ENCODE assay signal across 7 mouse cellular contexts in the genomic region with DNA sequence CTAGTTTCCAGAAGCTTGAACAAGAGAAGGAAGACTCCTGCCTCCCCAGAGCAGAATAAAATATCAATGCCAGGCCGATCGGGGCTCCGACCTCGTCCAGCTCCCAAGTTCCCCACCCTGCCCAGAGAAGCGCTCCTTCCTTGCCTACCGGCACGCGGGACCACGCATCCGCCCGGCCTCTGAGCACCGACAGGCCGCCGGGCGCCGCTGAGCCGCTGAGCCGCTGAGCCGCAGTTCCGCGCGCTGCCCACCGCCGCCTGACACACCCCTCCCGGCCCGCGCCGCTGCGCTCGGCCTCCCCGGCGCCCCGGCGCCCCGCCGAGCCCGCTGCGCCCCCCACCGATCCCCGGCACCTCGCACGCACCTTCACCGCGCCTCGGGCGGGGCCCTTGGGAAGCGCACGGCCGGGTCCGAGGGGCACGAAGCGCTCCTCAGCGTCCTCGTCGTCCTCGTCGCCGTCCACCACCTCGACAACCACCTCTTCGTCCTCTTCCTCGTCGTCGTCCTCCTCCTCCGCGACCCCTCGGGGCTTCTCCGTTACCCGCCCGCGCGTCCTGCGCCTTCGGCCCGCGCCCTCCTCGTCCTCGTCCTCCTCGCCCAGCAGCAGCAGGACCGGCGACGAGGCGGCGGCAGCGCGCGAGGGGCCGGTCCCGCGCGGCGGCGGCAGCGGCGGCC. TPM values are rescaled to one million over a fixed set of nuclear protein-coding genes. Genes with fewer than 3 reads are reported as not detected.
DNase-seq lines count a peak whose midpoint lies in the region; ATAC-seq and TF ChIP-seq lines count a peak whose summit lies in the region.

No protein-coding gene starts in this region.

- H3K27ac ChIP-seq in cortical plate, adult 2 months (ENCODE audit: insufficient read depth, low read length) = peak overlapping the region; percentile 89; the same call in 1 of the 2 replicates
- peak overlapping the region; percentile 83 for H3K27ac ChIP-seq in liver, embryonic 12.5 days
- peak overlapping the region; percentile 94 for H3K27ac ChIP-seq in midbrain, postnatal 0 days (ENCODE audit: low read depth, low read length)
- peak overlapping the region; percentile 93 for H3K27ac ChIP-seq in stomach, embryonic 15.5 days

- no peak for TF ChIP-seq CTCF in cortical plate, adult 2 months (IDR thresholded peaks at IDR 0.05; ENCODE audit: extremely low read depth, insufficient read depth, low read length)
- TF ChIP-seq CTCF in midbrain, postnatal 0 days (IDR thresholded peaks at IDR 0.05) = no peak

- peak overlapping the region; percentile 63 for H3K4me3 ChIP-seq in cortical plate, adult 2 months (ENCODE audit: insufficient read depth, low read length)
- peak overlapping the region; percentile 77 for H3K4me3 ChIP-seq in liver, embryonic 12.5 days
- peak overlapping the region; percentile 89 for H3K4me3 ChIP-seq in midbrain, postnatal 0 days (ENCODE audit: low read depth, low read length)
- H3K4me3 ChIP-seq in stomach, embryonic 15.5 days (replicated peaks) = peak overlapping the region; percentile 83

- no peaks in the 10 kb centered on the region for H3K9me3 ChIP-seq in liver, embryonic 12.5 days (replicated peaks)
- H3K9me3 ChIP-seq in midbrain, postnatal 0 days (ENCODE audit: low read length) = no peaks in the 10 kb centered on the region
- no peaks in the 10 kb centered on the region for H3K9me3 ChIP-seq in stomach, embryonic 15.5 days

- peak; percentile 53 for ATAC-seq in liver, embryonic 12.5 days
- ATAC-seq in midbrain, postnatal 0 days (ENCODE audit: low FRiP score) = peak; percentile 42
- ATAC-seq in stomach, embryonic 15.5 days (ENCODE audit: insufficient read depth, low FRiP score, low read depth) = peak; percentile 20; the same call in 1 of the 2 replicates

- DNase-seq in adrenal gland, postnatal 36 days = peak; percentile 64 to 68
- DNase-seq in heart, adult 18-20 months = peak; percentile 31 to 65
- DNase-seq in kidney, adult 18-20 months = peak; percentile 72
- DNase-seq in midbrain, postnatal 0 days (ENCODE audit: low spot score) = no peak

- peak overlapping the region; percentile 80 for H3K9ac ChIP-seq in liver, embryonic 12.5 days
- H3K9ac ChIP-seq in midbrain, postnatal 0 days (replicated peaks; ENCODE audit: low read length, poor library complexity, severe bottlenecking) = peak overlapping the region; percentile 94
- peak overlapping the region; percentile 78 for H3K9ac ChIP-seq in stomach, embryonic 15.5 days

- no peaks in the 10 kb centered on the region for H3K36me3 ChIP-seq in liver, embryonic 12.5 days
- no peaks in the 10 kb centered on the region for H3K36me3 ChIP-seq in midbrain, postnatal 0 days (ENCODE audit: insufficient read depth, low read length)
- H3K36me3 ChIP-seq in stomach, embryonic 15.5 days = no peaks in the 10 kb centered on the region

- peak overlapping the region; percentile 96 for H3K4me2 ChIP-seq in liver, embryonic 12.5 days
- H3K4me2 ChIP-seq in midbrain, postnatal 0 days (ENCODE audit: low read depth, low read length, poor library complexity, severe bottlenecking) = peak overlapping the region; percentile 61
- peak overlapping the region; percentile 84 for H3K4me2 ChIP-seq in stomach, embryonic 15.5 days

- WGBS in liver, embryonic 12.5 days (ENCODE audit: insufficient replicate concordance) = under 1% methylated on average over 83 of the region's 94 CpGs
- 1% methylated on average over 38 of the region's 94 CpGs for WGBS in midbrain, postnatal 0 days
- under 1% methylated on average over 69 of the region's 94 CpGs for WGBS in stomach, embryonic 15.5 days

- TF ChIP-seq POLR2A in cortical plate, adult 2 months (IDR thresholded peaks at IDR 0.05; ENCODE audit: extremely low read depth, insufficient read depth, low read length) = no peak

- H3K4me1 ChIP-seq in cortical plate, adult 2 months (ENCODE audit: control insufficient read depth, insufficient read depth, low read length) = peaks cover 1% of the 10 kb centered on the region; the same call in 1 of the 2 replicates
- peaks cover 60% of the 10 kb centered on the region for H3K4me1 ChIP-seq in liver, embryonic 12.5 days
- peaks cover 15% of the 10 kb centered on the region for H3K4me1 ChIP-seq in midbrain, postnatal 0 days (ENCODE audit: insufficient read depth, low read length)
- peaks cover 22% of the 10 kb centered on the region for H3K4me1 ChIP-seq in stomach, embryonic 15.5 days

- H3K27me3 ChIP-seq in liver, embryonic 12.5 days (replicated peaks) = peaks cover 31% of the 10 kb centered on the region
- no peaks in the 10 kb centered on the region for H3K27me3 ChIP-seq in midbrain, postnatal 0 days (ENCODE audit: insufficient read depth, low read length)
- no peaks in the 10 kb centered on the region for H3K27me3 ChIP-seq in stomach, embryonic 15.5 days (replicated peaks)

RNA-seq across cellular contexts. Expression of a gene that starts 0.8 kb away (rescaled TPM):
- total RNA-seq in adrenal gland, postnatal 36 days (2021) = 10 to 100 TPM; 11.7 to 15.3 TPM
- 15.1 and 15.5 TPM in 2 replicates for polyA plus RNA-seq in cortical plate, adult 2 months (2012; rRNA removed)
- 10 to 100 TPM; 14.6 to 15.4 TPM for total RNA-seq in heart, adult 18-20 months (2021)
- polyA plus RNA-seq in liver, embryonic 12.5 days (2016; fragmentation: Nextera tagmentation; extraction: Ambion mirVana) = 1.8 and 2.2 TPM in 2 replicates
- total RNA-seq in midbrain, postnatal 0 days (2014; rRNA removed) = 68.8 and 72.9 TPM in 2 replicates
- polyA plus RNA-seq in midbrain, postnatal 0 days (2015; fragmentation: Nextera tagmentation; extraction: Ambion mirVana) = 8.9 and 11.3 TPM in 2 replicates
- polyA plus RNA-seq in stomach, embryonic 15.5 days (2015; fragmentation: Nextera tagmentation; extraction: Ambion mirVana) = 8.0 and 8.9 TPM in 2 replicates
